Mouse (Mus musculus) MEL (cell line): ENCODE data around the gene Dennd1a. TPM values are rescaled to one million over a fixed set of nuclear protein-coding genes. Genes with fewer than 3 reads are reported as not detected.

Source experiments
- DNase-seq: peaks from one replicate; pipeline ENCODE4 v3.0.0; 2011; ENCODE audit warnings: low read depth, low spot score
- H3K27ac ChIP-seq: 2 replicates; pipeline ENCODE4 v1.5.1; 2012; ENCODE audit warnings: low read depth, mild to moderate bottlenecking, control low read depth, low read length, moderate library complexity; ENCODE audit not compliant: control insufficient read depth
- H3K27me3 ChIP-seq, 2 experiments: fragments of 150-350 bp in 1 of 2; sonication (generic) in 1 of 2; 2 replicates each; pipeline ENCODE4 v1.6.1; 2012; ENCODE audit warnings: low read length in 2 of 2, mild to moderate bottlenecking in 2 of 2, improper control_type of control experiment in 1 of 2, moderate library complexity in 1 of 2; ENCODE audit not compliant: insufficient read depth in 2 of 2, control insufficient read depth in 1 of 2
- H3K36me3 ChIP-seq, 2 experiments: 2 replicates each; pipeline ENCODE4 v1.6.1; 2012 to 2014; ENCODE audit warnings: low read length in 2 of 2, improper control_type of control experiment in 1 of 2, inconsistent platforms in 1 of 2, mild to moderate bottlenecking in 1 of 2; ENCODE audit not compliant: insufficient read depth in 2 of 2, control insufficient read depth in 1 of 2
- H3K4me1 ChIP-seq, 2 experiments: fragments of 150-350 bp in 1 of 2; sonication (generic) in 1 of 2; 2 replicates each; pipeline ENCODE4 v1.6.1; 2012; ENCODE audit warnings: low read length in 2 of 2, improper control_type of control experiment in 1 of 2, mild to moderate bottlenecking in 1 of 2; ENCODE audit not compliant: insufficient read depth in 2 of 2, control insufficient read depth in 1 of 2
- H3K4me3 ChIP-seq, 2 experiments: fragments of 150-350 bp in 1 of 2; sonication (generic) in 1 of 2; 2 replicates each; pipeline ENCODE4 v1.5.1; 2012; ENCODE audit warnings: low read depth in 2 of 2, low read length in 2 of 2, mild to moderate bottlenecking in 2 of 2, moderate library complexity in 2 of 2, control low read depth in 1 of 2, improper control_type of control experiment in 1 of 2; ENCODE audit not compliant: control insufficient read depth in 1 of 2, insufficient read depth in 1 of 2
- H3K79me2 ChIP-seq: 2 replicates; pipeline ENCODE4 v1.6.1; 2012; ENCODE audit warnings: mild to moderate bottlenecking, low read length, moderate library complexity; ENCODE audit not compliant: control insufficient read depth, poor library complexity, insufficient read depth
- H3K9ac ChIP-seq: 2 replicates; pipeline ENCODE4 v1.6.1; 2012; ENCODE audit warnings: low read depth, mild to moderate bottlenecking, control low read depth, low read length, moderate library complexity; ENCODE audit not compliant: control insufficient read depth, poor library complexity, severe bottlenecking
- H3K9me3 ChIP-seq: fragments of 150-350 bp; sonication (generic); replicated peaks from 2 replicates; pipeline ENCODE4 v1.6.1; 2012; ENCODE audit warnings: mild to moderate bottlenecking, low read length, improper control_type of control experiment, moderate library complexity; ENCODE audit not compliant: insufficient read depth
- BHLHE40 ChIP-seq: IDR thresholded peaks from 2 replicates; pipeline ENCODE4 v1.6.1; 2012; ENCODE audit warnings: low read depth, mild to moderate bottlenecking, inconsistent platforms, low read length, improper control_type of control experiment, borderline replicate concordance
- CHD1 ChIP-seq: IDR thresholded peaks from 2 replicates; pipeline ENCODE4 v1.6.1; 2012; ENCODE audit warnings: low read depth, mild to moderate bottlenecking, inconsistent platforms, low read length, improper control_type of control experiment
- E2F4 ChIP-seq: IDR thresholded peaks from 2 replicates; pipeline ENCODE4 v1.6.1; 2011; ENCODE audit warnings: low read depth, low read length, improper control_type of control experiment, borderline replicate concordance
- EP300 ChIP-seq, 2 experiments: IDR thresholded peaks; 2 replicates each; pipeline ENCODE4 v1.6.1; 2011; ENCODE audit warnings: improper control_type of control experiment in 2 of 2, low read length in 2 of 2, low read depth in 1 of 2, mild to moderate bottlenecking in 1 of 2
- GABPA ChIP-seq: IDR thresholded peaks from 2 replicates; pipeline ENCODE4 v1.6.1; 2012; ENCODE audit warnings: low read depth, mild to moderate bottlenecking, inconsistent platforms, low read length, improper control_type of control experiment, moderate library complexity
- JUND ChIP-seq: IDR thresholded peaks from 2 replicates; pipeline ENCODE4 v1.6.1; 2011; ENCODE audit warnings: low read depth, mild to moderate bottlenecking, improper control_type of control experiment, low read length
- MAFK ChIP-seq: IDR thresholded peaks from 2 replicates; pipeline ENCODE4 v1.6.1; 2011; ENCODE audit warnings: low read depth, mild to moderate bottlenecking, low read length, improper control_type of control experiment, borderline replicate concordance
- MYC ChIP-seq: IDR thresholded peaks from 2 replicates; pipeline ENCODE4 v1.6.1; 2011; ENCODE audit warnings: low read depth, mild to moderate bottlenecking, low read length, improper control_type of control experiment, moderate library complexity
- POLR2A ChIP-seq, 2 experiments: IDR thresholded peaks; 2 replicates each; pipeline ENCODE4 v1.6.1; 2011 to 2012; ENCODE audit warnings: low read length in 2 of 2, mild to moderate bottlenecking in 2 of 2, control low read depth in 1 of 2, improper control_type of control experiment in 1 of 2, low read depth in 1 of 2, moderate library complexity in 1 of 2; ENCODE audit not compliant: control insufficient read depth in 1 of 2, insufficient read depth in 1 of 2, poor library complexity in 1 of 2
- POLR2AphosphoS5 ChIP-seq: IDR thresholded peaks from 2 replicates; pipeline ENCODE4 v1.6.1; 2012; ENCODE audit warnings: low read depth, borderline replicate concordance, mild to moderate bottlenecking, inconsistent platforms, low read length, moderate library complexity, mixed read lengths
- RCOR1 ChIP-seq: IDR thresholded peaks from 2 replicates; pipeline ENCODE4 v1.6.1; 2012; ENCODE audit warnings: low read depth, mild to moderate bottlenecking, inconsistent platforms, low read length, improper control_type of control experiment
- TCF12 ChIP-seq: IDR thresholded peaks from 2 replicates; pipeline ENCODE4 v1.6.1; 2014; ENCODE audit warnings: low read depth, mild to moderate bottlenecking, inconsistent platforms, low read length, improper control_type of control experiment, moderate library complexity
- UBTF ChIP-seq: IDR thresholded peaks from 2 replicates; pipeline ENCODE4 v1.6.1; 2012; ENCODE audit warnings: low read depth, mild to moderate bottlenecking, inconsistent platforms, low read length, improper control_type of control experiment, moderate library complexity, borderline replicate concordance; ENCODE audit not compliant: insufficient read depth
- USF1 ChIP-seq: IDR thresholded peaks from 2 replicates; pipeline ENCODE4 v1.6.1; 2014; ENCODE audit warnings: low read depth, mild to moderate bottlenecking, inconsistent platforms, low read length, improper control_type of control experiment, moderate library complexity
- USF2 ChIP-seq, 2 experiments: IDR thresholded peaks; 2 replicates each; pipeline ENCODE4 v1.6.1; 2011 to 2012; ENCODE audit warnings: improper control_type of control experiment in 2 of 2, low read length in 2 of 2, borderline replicate concordance in 1 of 2, inconsistent platforms in 1 of 2, low read depth in 1 of 2, mild to moderate bottlenecking in 1 of 2; ENCODE audit not compliant: insufficient read depth in 1 of 2
- ZC3H11A ChIP-seq: IDR thresholded peaks from 2 replicates; pipeline ENCODE4 v1.6.1; 2012; ENCODE audit warnings: low read depth, mild to moderate bottlenecking, inconsistent platforms, low read length, improper control_type of control experiment
- ZMIZ1 ChIP-seq: IDR thresholded peaks from 2 replicates; pipeline ENCODE4 v1.6.1; 2012; ENCODE audit warnings: low read depth, mild to moderate bottlenecking, inconsistent platforms, low read length, improper control_type of control experiment, moderate library complexity
- polyA plus RNA-seq, 2 experiments: library from polyadenylated mRNA; stranded (reverse) in 1 of 2; unstranded in 1 of 2; fragments of >175 nt in 1 of 2; fragments of >200 nt in 1 of 2; gene quantifications; 2 replicates each; pipeline versions ENCODE4 v1.2.1 to v1.2.4; 2012; ENCODE audit warnings: low replicate concordance in 2 of 2, low read depth in 1 of 2; ENCODE audit not compliant: insufficient read length in 2 of 2, insufficient read depth in 1 of 2, missing spikeins in 1 of 2
- total RNA-seq: library from RNA; depleted of rRNA; stranded (reverse); fragments of 300-350 nt; gene quantifications from 2 replicates; pipeline ENCODE4 v1.2.3, GENCODE M21; 2012

Gene Dennd1a
- total and polyA plus RNA-seq, 3 experiments, result 5.0 to 21.8 TPM; not detected in 1

DNA sequence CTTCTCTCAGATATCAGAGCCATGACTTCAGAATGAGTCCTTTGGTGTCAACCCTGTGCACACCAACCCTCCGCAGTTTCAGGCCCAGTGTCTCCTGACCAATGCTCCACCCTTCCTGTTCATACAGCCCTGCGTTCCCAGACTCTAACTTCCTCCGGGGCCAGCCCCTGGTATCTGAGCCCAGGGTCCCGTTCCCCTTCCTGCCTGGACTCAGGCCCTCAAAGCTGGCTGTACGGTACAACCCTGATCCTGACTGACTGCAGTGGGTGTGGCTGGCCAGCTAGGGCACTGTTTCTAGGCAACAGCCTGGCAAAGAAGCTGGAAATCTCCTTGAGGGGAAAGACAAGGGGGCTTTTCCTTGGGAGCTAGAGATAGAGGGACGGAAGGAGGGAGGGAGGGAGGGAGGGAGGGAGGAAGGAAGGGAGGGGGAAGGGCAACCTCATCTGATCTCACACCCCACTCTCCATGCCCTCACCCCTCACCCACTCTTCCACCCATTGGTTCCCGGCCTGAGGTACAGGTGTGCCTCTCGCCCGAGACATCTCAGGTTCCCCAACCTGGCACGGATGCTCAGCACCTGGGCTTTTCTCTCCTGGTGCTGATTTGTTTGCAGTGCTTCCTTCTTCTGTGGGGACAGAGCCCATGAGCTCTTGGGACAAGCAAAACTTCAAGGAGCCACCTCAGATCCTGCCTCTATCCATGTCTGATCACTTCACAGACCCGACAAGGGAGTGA lies 521.0 kb downstream of the Dennd1a start:
- Histone ChIP-seq H3K79me2 (no peaks in the 10 kb centered on the region), H3K9ac (no peak overlapping the region), H3K27ac (no peak overlapping the region), H3K4me1 (no peaks in the 10 kb centered on the region; a peak in 1 of 4 replicates), H3K36me3 (no peaks in the 10 kb centered on the region), H3K9me3 (no peaks in the 10 kb centered on the region), H3K4me3 (no peak overlapping the region), H3K27me3 (no peaks in the 10 kb centered on the region)
- TF ChIP-seq TCF12 (no peak), ZMIZ1 (no peak), JUND (no peak), MAFK (no peak), USF1 (no peak), UBTF (no peak), POLR2AphosphoS5 (no peak), BHLHE40 (no peak), E2F4 (no peak), EP300 (IDR thresholded peaks at IDR 0.05; ENCODE audit: low read depth in 1 of 2, low read length in 2 of 2) (no peak), CHD1 (no peak), POLR2A (IDR thresholded peaks at IDR 0.05; ENCODE audit: control insufficient read depth in 1 of 2, insufficient read depth in 1 of 2, low read depth in 1 of 2, low read length in 2 of 2, poor library complexity in 1 of 2) (no peak), GABPA (no peak), USF2 (IDR thresholded peaks at IDR 0.05; ENCODE audit: borderline replicate concordance in 1 of 2, insufficient read depth in 1 of 2, low read depth in 1 of 2, low read length in 2 of 2) (no peak)
- no peak for DNase-seq

- DNase-seq, result no peak
- no peaks in the 10 kb centered on the region for H3K4me1 ChIP-seq
- H3K9ac ChIP-seq, result no peak overlapping the region
- no peak for TF ChIP-seq MYC
- no peak for TF ChIP-seq ZC3H11A
- TF ChIP-seq RCOR1, result no peak
- no peaks in the 10 kb centered on the region for H3K9me3 ChIP-seq
- no peaks in the 10 kb centered on the region for H3K36me3 ChIP-seq
- no peak overlapping the region for H3K4me3 ChIP-seq
- H3K79me2 ChIP-seq, result no peaks in the 10 kb centered on the region
- no peak overlapping the region for H3K27ac ChIP-seq
- H3K27me3 ChIP-seq, result no peaks in the 10 kb centered on the region
Measured at GRCm38 (mm10) chr2:37765082-37765483, 522.1 kb downstream of the Dennd1a start.
